Mouse (Mus musculus): ENCODE measurements around the gene Cacnb2. TPM values are rescaled to one million over a fixed set of nuclear protein-coding genes. Genes with fewer than 3 reads are reported as not detected.

Gene Cacnb2
- polyA plus RNA-seq (2016; fragmentation: Nextera tagmentation; extraction: Ambion mirVana) = 2.1 and 2.5 TPM in 2 replicates

- Histone ChIP-seq H3K27ac (peak within 1 kb of the TSS; percentile 91), H3K4me1 (peaks cover 18% of the 10 kb centered on the region), H3K36me3 (no peaks in the 10 kb centered on the region), H3K27me3 (ENCODE audit: low read depth, poor library complexity, severe bottlenecking) (peaks cover 34% of the 10 kb centered on the region), H3K4me3 (peak within 1 kb of the TSS; percentile 60), H3K9me3 (replicated peaks) (no peaks in the 10 kb centered on the region)
- DNase-seq (ENCODE audit: low spot score) = no peak
- 77% methylated on average over 3 of the region's 3 CpGs for WGBS
Observed at GRCm38 (mm10) chr2:14602788-14603187, at the start of gene Cacnb2. Gene Cacnb2 (plus strand): TSS chr2:14603088.

GRCm38 (mm10) chr2:14568020-14568419 is 34.9 kb upstream of the Cacnb2 start:
- DNase-seq (ENCODE audit: low spot score) = no peak
- no peaks in the 10 kb centered on the region for H3K4me1 ChIP-seq
- H3K4me3 ChIP-seq = no peak overlapping the region
- H3K9me3 ChIP-seq (replicated peaks) = no peaks in the 10 kb centered on the region
- H3K27me3 ChIP-seq (ENCODE audit: low read depth, poor library complexity, severe bottlenecking) = no peaks in the 10 kb centered on the region
- no peaks in the 10 kb centered on the region for H3K36me3 ChIP-seq
- no peak overlapping the region for H3K27ac ChIP-seq
- 47% methylated on average over 2 of the region's 2 CpGs for WGBS

GRCm38 (mm10) chr2:14571300-14571699 is 31.6 kb upstream of the Cacnb2 start:
- no peaks in the 10 kb centered on the region for H3K36me3 ChIP-seq
- no peaks in the 10 kb centered on the region for H3K9me3 ChIP-seq (replicated peaks)
- H3K4me1 ChIP-seq = no peaks in the 10 kb centered on the region
- H3K27ac ChIP-seq = no peak overlapping the region
- no peak for DNase-seq (ENCODE audit: low spot score)
- H3K27me3 ChIP-seq (ENCODE audit: low read depth, poor library complexity, severe bottlenecking) = no peaks in the 10 kb centered on the region
- no peak overlapping the region for H3K4me3 ChIP-seq

GRCm38 (mm10) chr2:14589541-14589940 is 13.3 kb upstream of the Cacnb2 start:
- no peak overlapping the region for H3K27ac ChIP-seq
- no peak overlapping the region for H3K4me3 ChIP-seq
- no peaks in the 10 kb centered on the region for H3K9me3 ChIP-seq (replicated peaks)
- no peaks in the 10 kb centered on the region for H3K36me3 ChIP-seq
- DNase-seq (ENCODE audit: low spot score) = no peak
- no peaks in the 10 kb centered on the region for H3K4me1 ChIP-seq
- 91% methylated on average over 4 of the region's 4 CpGs for WGBS
- H3K27me3 ChIP-seq (ENCODE audit: low read depth, poor library complexity, severe bottlenecking) = no peaks in the 10 kb centered on the region

- Histone ChIP-seq H3K36me3 (no peaks in the 10 kb centered on the region), H3K4me3 (no peak overlapping the region), H3K27me3 (ENCODE audit: low read depth, poor library complexity, severe bottlenecking) (peaks cover 9% of the 10 kb centered on the region), H3K4me1 (no peaks in the 10 kb centered on the region; the same call in 1 of the 2 replicates), H3K9me3 (replicated peaks) (no peaks in the 10 kb centered on the region), H3K27ac (no peak overlapping the region)
- DNase-seq (ENCODE audit: low spot score) = no peak
Observed at GRCm38 (mm10) chr2:14597909-14598563, 4.9 kb upstream of the Cacnb2 start.

- Histone ChIP-seq H3K9me3 (replicated peaks) (no peaks in the 10 kb centered on the region), H3K4me3 (peak overlapping the region; percentile 60), H3K4me1 (peaks cover 18% of the 10 kb centered on the region), H3K27ac (peak overlapping the region; percentile 91), H3K27me3 (ENCODE audit: low read depth, poor library complexity, severe bottlenecking) (peaks cover 34% of the 10 kb centered on the region), H3K36me3 (no peaks in the 10 kb centered on the region)
- peak; percentile 83 for DNase-seq (ENCODE audit: low spot score)
- under 1% methylated on average over 83 of the region's 83 CpGs for WGBS
Observed at GRCm38 (mm10) chr2:14603784-14604781, 1.2 kb downstream of the Cacnb2 start.

GRCm38 (mm10) chr2:14604791-14605190 is 1.9 kb downstream of the Cacnb2 start:
- DNase-seq (ENCODE audit: low spot score) = no peak
- WGBS = under 1% methylated on average over 22 of the region's 22 CpGs
- Histone ChIP-seq H3K27ac (peak overlapping the region; percentile 91), H3K36me3 (no peaks in the 10 kb centered on the region), H3K9me3 (replicated peaks) (no peaks in the 10 kb centered on the region), H3K4me1 (peaks cover 18% of the 10 kb centered on the region), H3K27me3 (ENCODE audit: low read depth, poor library complexity, severe bottlenecking) (peaks cover 34% of the 10 kb centered on the region), H3K4me3 (peak overlapping the region; percentile 60)

- no peaks in the 10 kb centered on the region for H3K36me3 ChIP-seq
- peak overlapping the region; percentile 60 for H3K4me3 ChIP-seq
- no peak for DNase-seq (ENCODE audit: low spot score)
- peak overlapping the region; percentile 91 for H3K27ac ChIP-seq
- 10% methylated on average over 7 of the region's 7 CpGs for WGBS
- no peaks in the 10 kb centered on the region for H3K9me3 ChIP-seq (replicated peaks)
- peaks cover 18% of the 10 kb centered on the region for H3K4me1 ChIP-seq
- peaks cover 34% of the 10 kb centered on the region for H3K27me3 ChIP-seq (ENCODE audit: low read depth, poor library complexity, severe bottlenecking)
Observed at GRCm38 (mm10) chr2:14605207-14605606, 2.3 kb downstream of the Cacnb2 start.

GRCm38 (mm10) chr2:14608606-14609005 is 5.7 kb downstream of the Cacnb2 start:
- Histone ChIP-seq H3K27me3 (ENCODE audit: low read depth, poor library complexity, severe bottlenecking) (peaks cover 20% of the 10 kb centered on the region; the same call in 1 of the 2 replicates), H3K27ac (no peak overlapping the region), H3K4me1 (peaks cover 14% of the 10 kb centered on the region), H3K36me3 (no peaks in the 10 kb centered on the region), H3K4me3 (no peak overlapping the region), H3K9me3 (replicated peaks) (no peaks in the 10 kb centered on the region)
- no peak for DNase-seq (ENCODE audit: low spot score)
- WGBS = 63% methylated on average over 4 of the region's 4 CpGs

GRCm38 (mm10) chr2:14612705-14613104 is 9.8 kb downstream of the Cacnb2 start:
- DNase-seq (ENCODE audit: low spot score) = no peak
- 89% methylated on average over 4 of the region's 4 CpGs for WGBS

GRCm38 (mm10) chr2:14616361-14616760 is 13.5 kb downstream of the Cacnb2 start:
- no peaks in the 10 kb centered on the region for H3K27me3 ChIP-seq (ENCODE audit: low read depth, poor library complexity, severe bottlenecking)
- no peak overlapping the region for H3K4me3 ChIP-seq
- WGBS = 83% methylated on average over 3 of the region's 3 CpGs
- no peaks in the 10 kb centered on the region for H3K36me3 ChIP-seq
- no peak for DNase-seq (ENCODE audit: low spot score)
- H3K4me1 ChIP-seq = no peaks in the 10 kb centered on the region
- H3K27ac ChIP-seq = no peak overlapping the region
- H3K9me3 ChIP-seq (replicated peaks) = no peaks in the 10 kb centered on the region

More at GRCm38 (mm10) chr2:14612705-14613104, 9.8 kb downstream of the Cacnb2 start:
- no peak overlapping the region for H3K27ac ChIP-seq
- no peaks in the 10 kb centered on the region for H3K9me3 ChIP-seq (replicated peaks)
- no peaks in the 10 kb centered on the region for H3K4me1 ChIP-seq
- H3K27me3 ChIP-seq (ENCODE audit: low read depth, poor library complexity, severe bottlenecking) = no peaks in the 10 kb centered on the region
- no peak overlapping the region for H3K4me3 ChIP-seq
- no peaks in the 10 kb centered on the region for H3K36me3 ChIP-seq

GRCm38 (mm10) chr2:14620120-14620853 is 17.4 kb downstream of the Cacnb2 start:
- H3K27me3 ChIP-seq (ENCODE audit: low read depth, poor library complexity, severe bottlenecking) = no peaks in the 10 kb centered on the region
- no peak overlapping the region for H3K4me3 ChIP-seq
- no peak for DNase-seq (ENCODE audit: low spot score)
- no peaks in the 10 kb centered on the region for H3K4me1 ChIP-seq
- no peaks in the 10 kb centered on the region for H3K36me3 ChIP-seq
- H3K27ac ChIP-seq = no peak overlapping the region
- no peaks in the 10 kb centered on the region for H3K9me3 ChIP-seq (replicated peaks)
- 86% methylated on average over 6 of the region's 6 CpGs for WGBS

Data from limb, embryonic 10.5 days (tissue).